Mouse (Mus musculus): ENCODE measurements around the gene Lgals2.

DNA sequence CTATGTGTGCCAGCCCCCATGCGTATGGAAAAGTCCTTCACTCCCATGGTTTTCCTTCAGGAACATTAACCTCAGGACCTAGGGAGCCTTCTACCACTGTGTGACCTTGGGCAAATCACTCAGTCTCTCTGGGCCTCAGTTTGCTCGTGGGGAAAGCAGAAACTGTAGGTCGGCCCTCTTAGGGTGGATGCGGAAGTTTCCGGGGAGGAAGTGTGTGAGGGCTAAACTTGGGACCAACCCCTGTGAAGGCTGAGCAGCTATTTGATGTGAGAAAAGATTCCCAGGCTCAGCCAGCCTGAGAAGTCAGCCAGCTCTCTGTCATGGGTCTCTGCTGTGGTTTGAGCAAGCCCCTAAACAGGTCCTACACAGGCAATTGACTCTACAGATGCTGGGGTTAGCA lies 7.0 kb upstream of the Lgals2 start:
- TF ChIP-seq USF2 (IDR thresholded peaks at IDR 0.05; ENCODE audit: borderline replicate concordance in 1 of 2, insufficient read depth in 1 of 2, low read depth in 1 of 2, low read length in 2 of 2) = no peak
- TF ChIP-seq EP300 (IDR thresholded peaks at IDR 0.05; ENCODE audit: low read depth in 1 of 2, low read length in 2 of 2) = no peak
